Comparison of ENCODE assay signal across 26 mouse cellular contexts in genomic region chr9:123722737-123723493, GRCm38 (mm10). TPM values are rescaled to one million over a fixed set of nuclear protein-coding genes. Genes with fewer than 3 reads are reported as not detected.
DNase-seq lines count a peak whose midpoint lies in the region; ATAC-seq and TF ChIP-seq lines count a peak whose summit lies in the region.
"Had no signal": no experiment of that assay in that cellular context is flagged by ENCODE, and none has a peak within 500 bp of the region (broad histone marks: within the 10 kb centered on the region; RNA-seq: fewer than 3 reads in every experiment).

No protein-coding gene starts in this region.

- H3K27me3 ChIP-seq in midbrain, postnatal 0 days (ENCODE audit: insufficient read depth, low read length): no peaks in the 10 kb centered on the region
- H3K27me3 ChIP-seq in forebrain, embryonic 11.5 days (ENCODE audit: control insufficient read depth, insufficient read depth, low read length): no peaks in the 10 kb centered on the region
- H3K27me3 ChIP-seq: midbrain, embryonic 12.5 days had no signal

- TF ChIP-seq CTCF in midbrain, postnatal 0 days (IDR thresholded peaks at IDR 0.05): no peak

- no peak overlapping the region for H3K4me2 ChIP-seq in midbrain, postnatal 0 days (ENCODE audit: low read depth, low read length, poor library complexity, severe bottlenecking)
- no peak overlapping the region for H3K4me2 ChIP-seq in forebrain, embryonic 11.5 days (ENCODE audit: low read depth, low read length, severe bottlenecking)
- H3K4me2 ChIP-seq: heart, embryonic 12.5 days; kidney, embryonic 15.5 days; midbrain, embryonic 12.5 days; neural tube, embryonic 13.5 days had no signal

- H3K4me1 ChIP-seq in midbrain, postnatal 0 days (ENCODE audit: insufficient read depth, low read length): no peaks in the 10 kb centered on the region
- H3K4me1 ChIP-seq in forebrain, embryonic 11.5 days (replicated peaks; ENCODE audit: control insufficient read depth, insufficient read depth, low read length): no peaks in the 10 kb centered on the region
- H3K4me1 ChIP-seq: heart, embryonic 12.5 days; hindbrain, embryonic 10.5 days; kidney, embryonic 15.5 days; limb, embryonic 10.5 days; midbrain, embryonic 12.5 days had no signal

- H3K9me3 ChIP-seq in midbrain, postnatal 0 days (ENCODE audit: low read length): no peaks in the 10 kb centered on the region
- H3K9me3 ChIP-seq in forebrain, embryonic 11.5 days (ENCODE audit: control insufficient read depth, low read length): no peaks in the 10 kb centered on the region
- H3K9me3 ChIP-seq: heart, embryonic 12.5 days; hindbrain, embryonic 10.5 days; kidney, embryonic 15.5 days; limb, embryonic 10.5 days; midbrain, embryonic 12.5 days; neural tube, embryonic 13.5 days had no signal

- 73% methylated on average over 2 of the region's 2 CpGs for WGBS in midbrain, postnatal 0 days
- 79% methylated on average over 2 of the region's 2 CpGs for WGBS in forebrain, embryonic 11.5 days

- no peaks in the 10 kb centered on the region for H3K36me3 ChIP-seq in midbrain, postnatal 0 days (ENCODE audit: insufficient read depth, low read length)
- no peaks in the 10 kb centered on the region for H3K36me3 ChIP-seq in forebrain, embryonic 11.5 days (ENCODE audit: control insufficient read depth, insufficient read depth, low read length)
- H3K36me3 ChIP-seq: heart, embryonic 12.5 days; hindbrain, embryonic 10.5 days; kidney, embryonic 15.5 days; limb, embryonic 10.5 days; midbrain, embryonic 12.5 days; neural tube, embryonic 13.5 days had no signal

- peak; percentile 72 for ATAC-seq in megakaryocyte, adult 5-6 weeks (ENCODE audit: poor library complexity, severe bottlenecking)
- no peak for ATAC-seq in midbrain, postnatal 0 days (ENCODE audit: low FRiP score)
- no peak for ATAC-seq in forebrain, embryonic 11.5 days (replicated peaks; ENCODE audit: low FRiP score)
- ATAC-seq: forebrain, embryonic 14.5 days; hindbrain, postnatal 0 days had no signal

- H3K9ac ChIP-seq in midbrain, postnatal 0 days (replicated peaks; ENCODE audit: low read length, poor library complexity, severe bottlenecking): no peak overlapping the region
- H3K9ac ChIP-seq in forebrain, embryonic 11.5 days (ENCODE audit: low read length): no peak overlapping the region
- H3K9ac ChIP-seq: heart, embryonic 12.5 days; kidney, embryonic 15.5 days; midbrain, embryonic 12.5 days; neural tube, embryonic 13.5 days had no signal

- H3K27ac ChIP-seq in midbrain, postnatal 0 days (ENCODE audit: low read depth, low read length): no peak overlapping the region
- H3K27ac ChIP-seq in forebrain, embryonic 11.5 days (ENCODE audit: low read depth, low read length): no peak overlapping the region
- H3K27ac ChIP-seq: hindbrain, embryonic 10.5 days; hindbrain, postnatal 0 days; kidney, embryonic 15.5 days; left cerebral cortex, adult 2 months; limb, embryonic 10.5 days; midbrain, embryonic 12.5 days; neural tube, embryonic 13.5 days had no signal

- DNase-seq in heart, adult 11 months: peak; percentile 23
- DNase-seq in heart, adult 9 months (ENCODE audit: low spot score in 2 of 2): no peak
- peak; percentile 14 for DNase-seq in adipocyte (ENCODE audit: low spot score)
- DNase-seq in midbrain, postnatal 0 days (ENCODE audit: low spot score): no peak
- no peak for DNase-seq in forebrain, embryonic 11.5 days (ENCODE audit: low spot score)
- no peak for DNase-seq in right cerebral cortex, adult 18-20 months
- DNase-seq: cerebellum, adult 2 months; cerebellum, postnatal 36 days; heart, postnatal 10 days; kidney, adult 11 months; kidney, postnatal 4 days; layer of hippocampus, adult 9-11 months; retina, postnatal 1 day; thymus, postnatal 25 days had no signal

- no peak overlapping the region for H3K4me3 ChIP-seq in midbrain, postnatal 0 days (ENCODE audit: low read depth, low read length)
- no peak overlapping the region for H3K4me3 ChIP-seq in forebrain, embryonic 11.5 days (ENCODE audit: low read depth, low read length)
- H3K4me3 ChIP-seq: heart, embryonic 12.5 days; hindbrain, embryonic 10.5 days; kidney, embryonic 15.5 days; left cerebral cortex, adult 2 months; limb, embryonic 10.5 days; midbrain, embryonic 12.5 days; neural tube, embryonic 13.5 days had no signal

RNA-seq across cellular contexts. Expression of gene Lztfl1, which starts 5.4 kb away (rescaled TPM):
- total RNA-seq in megakaryocyte, adult 5-6 weeks (2015): 23.5 and 31.5 TPM in 2 replicates
- total RNA-seq in megakaryocyte, adult 5-6 weeks (2017): 25.5 and 26.1 TPM in 2 replicates
- 35.4 and 37.0 TPM in 2 replicates for total RNA-seq in midbrain, postnatal 0 days (2014; rRNA removed)
- polyA plus RNA-seq in midbrain, postnatal 0 days (2015; fragmentation: Nextera tagmentation; extraction: Ambion mirVana): 44.4 and 47.3 TPM in 2 replicates
- polyA plus RNA-seq in forebrain, embryonic 11.5 days (2014; fragmentation: Nextera tagmentation; extraction: Ambion mirVana): 45.5 and 46.2 TPM in 2 replicates

RNA-seq across cellular contexts. Expression of gene Slc6a20a, which starts 44.2 kb away (rescaled TPM):
- total RNA-seq in megakaryocyte, adult 5-6 weeks (2015): 0.42 and 1.3 TPM in 2 replicates
- total RNA-seq in megakaryocyte, adult 5-6 weeks (2017): 0.11 and 0.85 TPM in 2 replicates
- 54.1 and 64.9 TPM in 2 replicates for total RNA-seq in midbrain, postnatal 0 days (2014; rRNA removed)
- polyA plus RNA-seq in midbrain, postnatal 0 days (2015; fragmentation: Nextera tagmentation; extraction: Ambion mirVana): 41.8 and 52.4 TPM in 2 replicates
- polyA plus RNA-seq in forebrain, embryonic 11.5 days (2014; fragmentation: Nextera tagmentation; extraction: Ambion mirVana): 0.28 and 0.77 TPM in 2 replicates
- total RNA-seq: gastrocnemius, adult 8-10 months; heart, postnatal 10 days; liver, adult 2 months had no signal
- polyA plus RNA-seq: heart, embryonic 12.5 days; liver, adult 2 months had no signal

RNA-seq across cellular contexts. Expression of gene Ccr9, which starts 44.7 kb away (rescaled TPM):
- total RNA-seq in megakaryocyte, adult 5-6 weeks (2015): 0.78 and 1.4 TPM in 2 replicates
- 1.1 and 1.4 TPM in 2 replicates for total RNA-seq in megakaryocyte, adult 5-6 weeks (2017)
- 0.05 and 1.1 TPM in 2 replicates for total RNA-seq in midbrain, postnatal 0 days (2014; rRNA removed)
- polyA plus RNA-seq in midbrain, postnatal 0 days (2015; fragmentation: Nextera tagmentation; extraction: Ambion mirVana): 0.28 and 0.48 TPM in 2 replicates
- polyA plus RNA-seq in forebrain, embryonic 11.5 days (2014; fragmentation: Nextera tagmentation; extraction: Ambion mirVana): 0.04 and 0.08 TPM in 2 replicates
- total RNA-seq: gastrocnemius, adult 8-10 months had no signal

Comparison
In these comparisons a context has a peak if more than half of its experiments do, and no peak if none do; other contexts are left out.
1. DNase-seq: peak in heart, adult 11 months (single experiment) and adipocyte (single experiment); none in heart, adult 9 months (0 of 2), midbrain, postnatal 0 days (single experiment), forebrain, embryonic 11.5 days (single experiment) and right cerebral cortex, adult 18-20 months (single experiment).
2. RNA of gene Slc6a20a, which starts 44.2 kb away (total RNA-seq): 54.1 to 64.9 TPM in midbrain, postnatal 0 days; 0.11 to 1.3 TPM in megakaryocyte, adult 5-6 weeks; every median in the first group is over 10 times any median in the second.